Mouse (Mus musculus): ENCODE results near the gene Fam117b. TPM values are rescaled to one million over a fixed set of nuclear protein-coding genes. Genes with fewer than 3 reads are reported as not detected.

Gene Fam117b
- total RNA-seq, 1 experiment from 2014 or later: 40.2 TPM

GRCm38 (mm10) chr1:59986626-59987025 lies 73.8 kb downstream of the Fam117b start:
- no peak for DNase-seq

GRCm38 (mm10) chr1:59987399-59988040 lies 74.7 kb downstream of the Fam117b start:
- no peak for DNase-seq

- no peak for DNase-seq
Measured at GRCm38 (mm10) chr1:59995646-59996045, 82.8 kb downstream of the Fam117b start.

GRCm38 (mm10) chr1:59997352-59997751 lies 84.5 kb downstream of the Fam117b start:
- DNase-seq: no peak

- no peak for DNase-seq
Measured at GRCm38 (mm10) chr1:60000319-60000718, 87.5 kb downstream of the Fam117b start.

- DNase-seq: no peak
Measured at GRCm38 (mm10) chr1:60007337-60007736, 94.5 kb downstream of the Fam117b start.

- DNase-seq: no peak
Measured at GRCm38 (mm10) chr1:60008743-60009142, 95.9 kb downstream of the Fam117b start.

- no peak for DNase-seq
Measured at GRCm38 (mm10) chr1:60013779-60014178, 101.0 kb downstream of the Fam117b start.

- no peak for DNase-seq
Measured at GRCm38 (mm10) chr1:60015511-60015910, 102.7 kb downstream of the Fam117b start.

GRCm38 (mm10) chr1:60016136-60016611 lies 103.4 kb downstream of the Fam117b start:
- DNase-seq: no peak

GRCm38 (mm10) chr1:60017031-60017469 lies 104.2 kb downstream of the Fam117b start:
- no peak for DNase-seq

Other genes with a start within 250 kb of the Fam117b start
- gene Sumo1, start 242.2 kb upstream of the Fam117b start, total RNA-seq (2021): 160 and 162 TPM in 2 replicates
- 103 and 116 TPM in 2 replicates for gene Nop58, start 228.0 kb upstream of the Fam117b start, total RNA-seq (2021)
- 70.5 and 79.4 TPM in 2 replicates for gene Bmpr2, start 149.6 kb upstream of the Fam117b start, total RNA-seq (2021)
- gene Ica1l, start 130.2 kb downstream of the Fam117b start, total RNA-seq (2021): 1.7 and 1.8 TPM in 2 replicates
- gene Carf, start 185.2 kb downstream of the Fam117b start, total RNA-seq (2021): 13.8 and 17.9 TPM in 2 replicates
- gene Wdr12, start 185.6 kb downstream of the Fam117b start, total RNA-seq (2021): 14.9 and 17.9 TPM in 2 replicates

Measured in adrenal gland, postnatal 25 days (tissue).